Mouse (Mus musculus) A20 (cell line): ENCODE measurements at regions not wholly inside any gene's neighbourhood (a gene's known extent, or its start where the extent isn't known, plus 50 kb on each side); places are given as distances from the start of the nearest gene placed in this dataset.

ENCODE experiments used
- DNase-seq: peaks from one replicate; pipeline ENCODE4 v3.0.0-alpha.2; 2011; ENCODE audit warnings: low read depth, low spot score

- no peak for DNase-seq
These were observed 50.1 kb upstream of the Cpm start for GRCm38 (mm10) chr10:117579210-117579609.

GRCm38 (mm10) chr10:117578696-117579146, 50.6 kb upstream of the Cpm start:
- DNase-seq = no peak

- DNase-seq = no peak
These were observed 51.2 kb upstream of the Cpm start for GRCm38 (mm10) chr10:117577970-117578695.

GRCm38 (mm10) chr10:117576881-117577730, 52.2 kb upstream of the Cpm start:
- peak; percentile 59 for DNase-seq

- no peak for DNase-seq
These were observed 53.0 kb upstream of the Cpm start for GRCm38 (mm10) chr10:117576154-117576859.

- no peak for DNase-seq
These were observed 53.7 kb upstream of the Cpm start for GRCm38 (mm10) chr10:117575404-117576153.

GRCm38 (mm10) chr10:117574915-117575314, 54.4 kb upstream of the Cpm start:
- DNase-seq = no peak

GRCm38 (mm10) chr10:117574056-117574727, 55.1 kb upstream of the Cpm start:
- DNase-seq = no peak

- DNase-seq = no peak
These were observed 55.8 kb upstream of the Cpm start for GRCm38 (mm10) chr10:117573596-117573850.

- no peak for DNase-seq
These were observed 56.3 kb upstream of the Cpm start for GRCm38 (mm10) chr10:117572746-117573595.

GRCm38 (mm10) chr10:117571891-117572573, 57.3 kb upstream of the Cpm start:
- DNase-seq = no peak

- peak; percentile 78 for DNase-seq
These were observed 58.1 kb upstream of the Cpm start for GRCm38 (mm10) chr10:117570971-117571861.

- no peak for DNase-seq
These were observed 59.0 kb upstream of the Cpm start for GRCm38 (mm10) chr10:117570091-117570970.

GRCm38 (mm10) chr10:117569301-117570079, 59.8 kb upstream of the Cpm start:
- no peak for DNase-seq

GRCm38 (mm10) chr10:117568472-117569300, 60.6 kb upstream of the Cpm start:
- no peak for DNase-seq

GRCm38 (mm10) chr10:117568138-117568387, 61.2 kb upstream of the Cpm start:
- DNase-seq = no peak
